Mouse (Mus musculus): ENCODE measurements around the gene Pttg1ip. TPM values are rescaled to one million over a fixed set of nuclear protein-coding genes. Genes with fewer than 3 reads are reported as not detected.

The Pttg1ip gene
- total RNA-seq, 2 experiments from 2014 or later: 113 to 119 TPM

GRCm38 (mm10) chr10:77607441-77607840 is 25.9 kb downstream of the Pttg1ip start:
- DNase-seq: no peak

- DNase-seq: no peak
Measured at GRCm38 (mm10) chr10:77608589-77608988, 27.1 kb downstream of the Pttg1ip start.

GRCm38 (mm10) chr10:77610221-77610961 is 28.9 kb downstream of the Pttg1ip start:
- DNase-seq: no peak

GRCm38 (mm10) chr10:77613409-77613808 is 31.9 kb downstream of the Pttg1ip start:
- peak; percentile 58 for DNase-seq

- DNase-seq: no peak
Measured at GRCm38 (mm10) chr10:77615647-77616046, 34.1 kb downstream of the Pttg1ip start.

GRCm38 (mm10) chr10:77616166-77616565 is 34.6 kb downstream of the Pttg1ip start:
- DNase-seq: no peak

GRCm38 (mm10) chr10:77616926-77617325 is 35.4 kb downstream of the Pttg1ip start:
- DNase-seq: no peak

- DNase-seq: no peak
Measured at GRCm38 (mm10) chr10:77621546-77621945, 40.0 kb downstream of the Pttg1ip start.

- peak; percentile 96 for DNase-seq
Measured at GRCm38 (mm10) chr10:77622055-77622988, 40.8 kb downstream of the Pttg1ip start, which contains the start of gene Ube2g2. Ube2g2 (plus strand) TSS chr10:77622275.

- DNase-seq: peak; percentile 76
Measured at GRCm38 (mm10) chr10:77623069-77623492, 41.6 kb downstream of the Pttg1ip start.

GRCm38 (mm10) chr10:77623639-77624400 is 42.3 kb downstream of the Pttg1ip start:
- DNase-seq: no peak

- peak; percentile 61 for DNase-seq
Measured at GRCm38 (mm10) chr10:77624570-77624995, 43.1 kb downstream of the Pttg1ip start.

GRCm38 (mm10) chr10:77626036-77626435 is 44.5 kb downstream of the Pttg1ip start:
- DNase-seq: no peak

GRCm38 (mm10) chr10:77626591-77626990 is 45.1 kb downstream of the Pttg1ip start:
- no peak for DNase-seq

GRCm38 (mm10) chr10:77627497-77627896 is 46.0 kb downstream of the Pttg1ip start:
- DNase-seq: peak; percentile 90

GRCm38 (mm10) chr10:77629163-77629562 is 47.6 kb downstream of the Pttg1ip start:
- no peak for DNase-seq

- no peak for DNase-seq
Measured at GRCm38 (mm10) chr10:77629970-77630369, 48.5 kb downstream of the Pttg1ip start.

GRCm38 (mm10) chr10:77634016-77634415 is 52.5 kb downstream of the Pttg1ip start:
- no peak for DNase-seq

GRCm38 (mm10) chr10:77634452-77635231 is 53.1 kb downstream of the Pttg1ip start:
- peak; percentile 60 for DNase-seq

GRCm38 (mm10) chr10:77636234-77636922 is 54.9 kb downstream of the Pttg1ip start:
- no peak for DNase-seq

GRCm38 (mm10) chr10:77638956-77639355 is 57.4 kb downstream of the Pttg1ip start:
- DNase-seq: peak; percentile 52
